Mouse (Mus musculus) thymus, adult 2 months (tissue): ENCODE results near the gene Zfp553.

Experiments
- CTCF ChIP-seq: fragments of 200-500 bp; IDR thresholded peaks from 2 replicates; pipeline ENCODE4 v1.5.1; 2012; ENCODE audit warnings: mild to moderate bottlenecking, control low read depth, low read length, moderate library complexity, borderline replicate concordance; ENCODE audit not compliant: control insufficient read depth, poor library complexity, insufficient read depth; ENCODE audit errors: extremely low read depth
- POLR2A ChIP-seq: fragments of 200-500 bp; IDR thresholded peaks from 2 replicates; pipeline ENCODE4 v1.6.1; 2012; ENCODE audit warnings: mild to moderate bottlenecking, low read length, control low read depth, moderate library complexity; ENCODE audit not compliant: control insufficient read depth, poor library complexity, insufficient read depth; ENCODE audit errors: extremely low read depth

DNA sequence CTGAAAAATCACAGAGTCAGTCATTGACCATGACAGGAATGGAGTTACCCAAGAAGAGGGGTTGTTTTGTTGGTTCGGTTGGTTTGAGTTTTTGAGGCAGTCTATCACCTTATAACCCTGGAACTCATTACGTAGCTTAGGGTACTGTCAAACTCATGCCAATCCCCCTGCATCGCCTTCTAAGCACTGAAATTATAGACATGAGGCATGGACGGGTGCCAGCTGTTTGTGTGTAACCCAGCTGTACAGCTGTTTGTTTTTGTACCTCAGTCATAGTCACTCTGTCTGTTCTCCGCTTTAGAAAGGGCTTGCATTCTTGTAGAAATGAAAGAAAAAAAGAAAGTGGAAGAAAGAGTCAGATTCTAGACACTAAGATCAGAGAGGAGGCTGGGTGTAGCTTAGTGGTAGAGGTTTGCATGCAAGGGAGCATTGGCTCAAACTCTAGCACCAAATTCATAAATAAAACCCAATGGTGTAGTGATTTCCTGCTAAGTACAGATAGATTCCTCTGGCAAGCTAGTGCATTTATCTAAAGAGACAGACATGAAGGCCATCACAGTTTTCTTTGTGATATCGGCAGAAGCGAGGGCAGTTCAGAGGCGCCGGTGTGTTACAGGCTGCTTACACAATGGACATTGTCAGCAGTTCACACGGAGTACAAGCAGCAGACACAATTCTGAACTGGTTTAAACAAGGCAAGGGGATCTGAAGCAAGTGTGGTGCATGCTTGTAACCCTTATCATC lies 29.5 kb downstream of the Zfp553 start:
- no peak for TF ChIP-seq POLR2A
- no peak for TF ChIP-seq CTCF
